In genomic region chr14:30129378-30129777, GRCm38 (mm10) we compare ENCODE assay signal across 10 mouse cellular contexts.
DNase-seq lines count a peak whose midpoint lies in the region; ATAC-seq and TF ChIP-seq lines count a peak whose summit lies in the region.
"Had no signal": no experiment of that assay in that cellular context is flagged by ENCODE, and none has a peak within 500 bp of the region (broad histone marks: within the 10 kb centered on the region; RNA-seq: fewer than 3 reads in every experiment).

No protein-coding gene starts in this region.

- peaks cover 7% of the 10 kb centered on the region for H3K4me1 ChIP-seq in forebrain, embryonic 10.5 days
- no peaks in the 10 kb centered on the region for H3K4me1 ChIP-seq in forebrain, embryonic 14.5 days (ENCODE audit: control insufficient read depth, insufficient read depth, low read length)
- no peaks in the 10 kb centered on the region for H3K4me1 ChIP-seq in intestine, embryonic 16.5 days (ENCODE audit: control insufficient read depth, insufficient read depth, low read length)
- peaks cover 32% of the 10 kb centered on the region for H3K4me1 ChIP-seq in olfactory bulb, adult 2 months (ENCODE audit: control insufficient read depth, insufficient read depth, low read length)
- H3K4me1 ChIP-seq: hindbrain, embryonic 15.5 days had no signal

- no peak for ATAC-seq in forebrain, embryonic 14.5 days
- ATAC-seq in intestine, embryonic 16.5 days, result no peak

- WGBS in forebrain, embryonic 10.5 days, result 38% methylated on average over 9 of the region's 9 CpGs
- 40% methylated on average over 9 of the region's 9 CpGs for WGBS in forebrain, embryonic 14.5 days
- WGBS in intestine, embryonic 16.5 days, result 34% methylated on average over 9 of the region's 9 CpGs
- 31% methylated on average over 9 of the region's 9 CpGs for whole genome bisulfite sequencing in olfactory bulb, adult 2 months

- H3K4me3 ChIP-seq in forebrain, embryonic 10.5 days, result no peak overlapping the region
- H3K4me3 ChIP-seq in forebrain, embryonic 14.5 days (ENCODE audit: low read depth, low read length), result no peak overlapping the region
- no peak overlapping the region for H3K4me3 ChIP-seq in intestine, embryonic 16.5 days (ENCODE audit: low read length)
- H3K4me3 ChIP-seq in olfactory bulb, adult 2 months (ENCODE audit: insufficient read depth, low read depth, low read length), result no peak overlapping the region
- H3K4me3 ChIP-seq: hindbrain, embryonic 15.5 days; myocyte had no signal

- TF ChIP-seq POLR2A in olfactory bulb, adult 2 months (IDR thresholded peaks at IDR 0.05; ENCODE audit: insufficient read depth, low read depth, low read length), result no peak

- H3K9ac ChIP-seq in forebrain, embryonic 14.5 days (ENCODE audit: low read length), result no peak overlapping the region
- no peak overlapping the region for H3K9ac ChIP-seq in intestine, embryonic 16.5 days (ENCODE audit: low read depth, low read length)
- H3K9ac ChIP-seq: hindbrain, embryonic 15.5 days had no signal

- no peaks in the 10 kb centered on the region for H3K36me3 ChIP-seq in forebrain, embryonic 10.5 days (replicated peaks)
- H3K36me3 ChIP-seq in forebrain, embryonic 14.5 days (ENCODE audit: control insufficient read depth, insufficient read depth, low read length), result no peaks in the 10 kb centered on the region
- H3K36me3 ChIP-seq in intestine, embryonic 16.5 days (ENCODE audit: control insufficient read depth, insufficient read depth, low read length), result no peaks in the 10 kb centered on the region

- peaks cover 7% of the 10 kb centered on the region; the same call in 1 of the 2 replicates for H3K27me3 ChIP-seq in forebrain, embryonic 10.5 days (ENCODE audit: poor library complexity, severe bottlenecking)
- H3K27me3 ChIP-seq in forebrain, embryonic 14.5 days (replicated peaks; ENCODE audit: control insufficient read depth, insufficient read depth, low read length), result no peaks in the 10 kb centered on the region
- H3K27me3 ChIP-seq in intestine, embryonic 16.5 days (replicated peaks; ENCODE audit: control insufficient read depth, insufficient read depth, low read length), result no peaks in the 10 kb centered on the region
- H3K27me3 ChIP-seq: hindbrain, embryonic 15.5 days had no signal

- no peak overlapping the region for H3K4me2 ChIP-seq in forebrain, embryonic 14.5 days (ENCODE audit: low read length)
- H3K4me2 ChIP-seq in intestine, embryonic 16.5 days (ENCODE audit: low read depth, low read length), result 0 out of 2 replicates have a peak overlapping the region, but pooled peaks have one; percentile 9
- H3K4me2 ChIP-seq: hindbrain, embryonic 15.5 days had no signal

- peak; percentile 23 for DNase-seq in forebrain, embryonic 10.5 days (ENCODE audit: extremely low spot score, low spot score)
- no peak for DNase-seq in forebrain, embryonic 14.5 days (ENCODE audit: low spot score)
- DNase-seq in ovary, postnatal 14 days (ENCODE audit: low spot score), result peak; percentile 25
- DNase-seq in ovary, adult 18-20 months (ENCODE audit: low spot score), result no peak
- DNase-seq in cerebellum, postnatal 14 days, result peak; percentile 63 to 77
- DNase-seq in urinary bladder, postnatal 14 days (ENCODE audit: low spot score), result no peak

- H3K9me3 ChIP-seq in forebrain, embryonic 10.5 days, result no peaks in the 10 kb centered on the region
- H3K9me3 ChIP-seq in forebrain, embryonic 14.5 days (replicated peaks; ENCODE audit: control insufficient read depth, low read length), result no peaks in the 10 kb centered on the region
- no peaks in the 10 kb centered on the region for H3K9me3 ChIP-seq in intestine, embryonic 16.5 days (ENCODE audit: control insufficient read depth, low read length)
- H3K9me3 ChIP-seq: hindbrain, embryonic 15.5 days had no signal

- no peak overlapping the region for H3K27ac ChIP-seq in forebrain, embryonic 10.5 days
- H3K27ac ChIP-seq in forebrain, embryonic 14.5 days (ENCODE audit: low read depth, low read length), result no peak overlapping the region
- H3K27ac ChIP-seq in intestine, embryonic 16.5 days (ENCODE audit: low read length), result no peak overlapping the region
- no peak overlapping the region for H3K27ac ChIP-seq in olfactory bulb, adult 2 months (ENCODE audit: insufficient read depth, low read depth, low read length)
- H3K27ac ChIP-seq: hindbrain, embryonic 15.5 days had no signal

- peak; percentile 42; the same call in 1 of the 2 replicates for TF ChIP-seq CTCF in olfactory bulb, adult 2 months (IDR thresholded peaks at IDR 0.05; ENCODE audit: insufficient read depth, low read depth, low read length)

Comparison
In these comparisons a context has a peak if more than half of its experiments do, and no peak if none do; other contexts are left out.
1. DNase-seq: peak in forebrain, embryonic 10.5 days (single experiment), ovary, postnatal 14 days (single experiment) and cerebellum, postnatal 14 days (2 of 2); none in forebrain, embryonic 14.5 days (single experiment), ovary, adult 18-20 months (single experiment) and urinary bladder, postnatal 14 days (single experiment).